Mouse (Mus musculus): ENCODE results near the gene Duox1.
"Not testable (repeated sequence)": the region's sequence is repeated elsewhere in the genome, so short reads cannot be mapped to it uniquely, and the experiment has no call there.

The Duox1 gene

GRCm38 (mm10) chr2:122374666-122375331, 59.3 kb downstream of the Duox1 start:
- no peak for DNase-seq (ENCODE audit: low read depth, low spot score)

GRCm38 (mm10) chr2:122375391-122375991, 60.0 kb downstream of the Duox1 start:
- DNase-seq (ENCODE audit: low read depth, low spot score), result peak; percentile 99

- DNase-seq (ENCODE audit: low read depth, low spot score), result peak; percentile 65
These were observed 60.6 kb downstream of the Duox1 start for GRCm38 (mm10) chr2:122376041-122376561.

- DNase-seq (ENCODE audit: low read depth, low spot score), result peak; percentile 96
These were observed 61.8 kb downstream of the Duox1 start for GRCm38 (mm10) chr2:122377215-122377674.

- DNase-seq (ENCODE audit: low read depth, low spot score), result peak; percentile 81
These were observed 62.3 kb downstream of the Duox1 start for GRCm38 (mm10) chr2:122377751-122378246.

- DNase-seq (ENCODE audit: low read depth, low spot score), result peak; percentile 72
These were observed 63.2 kb downstream of the Duox1 start for GRCm38 (mm10) chr2:122378421-122379291.

GRCm38 (mm10) chr2:122379292-122379650, 63.8 kb downstream of the Duox1 start:
- no peak for DNase-seq (ENCODE audit: low read depth, low spot score)

GRCm38 (mm10) chr2:122380768-122381311, 65.4 kb downstream of the Duox1 start:
- DNase-seq (ENCODE audit: low read depth, low spot score), result peak; percentile 80

GRCm38 (mm10) chr2:122381329-122382103, 66.0 kb downstream of the Duox1 start:
- no peak for DNase-seq (ENCODE audit: low read depth, low spot score)

- no peak for DNase-seq (ENCODE audit: low read depth, low spot score)
These were observed 66.6 kb downstream of the Duox1 start for GRCm38 (mm10) chr2:122382121-122382520.

GRCm38 (mm10) chr2:122385095-122385494, 69.6 kb downstream of the Duox1 start:
- DNase-seq (ENCODE audit: low read depth, low spot score), result no peak

- not testable (repeated sequence) for DNase-seq (ENCODE audit: low read depth, low spot score)
These were observed 71.7 kb downstream of the Duox1 start for GRCm38 (mm10) chr2:122387135-122387534.

GRCm38 (mm10) chr2:122396150-122396549, 80.7 kb downstream of the Duox1 start:
- DNase-seq (ENCODE audit: low read depth, low spot score), result no peak

Measured in mesoderm, embryonic 11.5 days (tissue).